Comparison of ENCODE assay signal across 16 mouse cellular contexts in genomic region chr16:49796954-49797353, GRCm38 (mm10).
"Had no signal": no experiment of that assay in that cellular context is flagged by ENCODE, and none has a peak within 500 bp of the region (broad histone marks: within the 10 kb centered on the region; RNA-seq: fewer than 3 reads in every experiment).

No protein-coding gene starts in this region.

- H3K9ac ChIP-seq: kidney, embryonic 15.5 days; lung, embryonic 14.5 days; neural tube, embryonic 13.5 days; stomach, embryonic 15.5 days had no signal

- DNase-seq: kidney, adult 2 months; kidney, postnatal 14 days; lung, embryonic 14.5 days; lung, postnatal 10 days; lung, postnatal 4 days; midbrain, embryonic 14.5 days; retina, postnatal 1 day; right cerebral cortex, postnatal 14 days; thymus, adult 2 months; thymus, postnatal 25 days had no signal

- H3K4me2 ChIP-seq: kidney, embryonic 15.5 days; lung, embryonic 14.5 days; neural tube, embryonic 13.5 days; stomach, embryonic 15.5 days had no signal

- H3K36me3 ChIP-seq: kidney, embryonic 15.5 days; limb, embryonic 10.5 days; midbrain, embryonic 10.5 days; neural tube, embryonic 13.5 days; stomach, embryonic 15.5 days had no signal

- H3K4me3 ChIP-seq: kidney, embryonic 15.5 days; limb, embryonic 10.5 days; midbrain, embryonic 10.5 days; myocyte; neural tube, embryonic 13.5 days; stomach, embryonic 15.5 days had no signal

- H3K27me3 ChIP-seq: kidney, embryonic 15.5 days; neural tube, embryonic 13.5 days; stomach, embryonic 15.5 days had no signal

- H3K27ac ChIP-seq: kidney, embryonic 15.5 days; limb, embryonic 10.5 days; midbrain, embryonic 10.5 days; neural tube, embryonic 13.5 days; stomach, embryonic 15.5 days had no signal

- H3K9me3 ChIP-seq: kidney, embryonic 15.5 days; limb, embryonic 10.5 days; midbrain, embryonic 10.5 days; neural tube, embryonic 13.5 days; stomach, embryonic 15.5 days had no signal

- H3K4me1 ChIP-seq: midbrain, embryonic 10.5 days; stomach, embryonic 15.5 days had no signal
